Mouse (Mus musculus) CD4-positive helper T cell, adult 2 months (primary cell): Measurements from ENCODE around the gene Rfx7.

ENCODE experiments used
- DNase-seq: peaks from one replicate; pipeline ENCODE4 v3.0.0-alpha.2; 2012; ENCODE audit warnings: low read depth, missing footprints, low spot score

The Rfx7 gene

DNA sequence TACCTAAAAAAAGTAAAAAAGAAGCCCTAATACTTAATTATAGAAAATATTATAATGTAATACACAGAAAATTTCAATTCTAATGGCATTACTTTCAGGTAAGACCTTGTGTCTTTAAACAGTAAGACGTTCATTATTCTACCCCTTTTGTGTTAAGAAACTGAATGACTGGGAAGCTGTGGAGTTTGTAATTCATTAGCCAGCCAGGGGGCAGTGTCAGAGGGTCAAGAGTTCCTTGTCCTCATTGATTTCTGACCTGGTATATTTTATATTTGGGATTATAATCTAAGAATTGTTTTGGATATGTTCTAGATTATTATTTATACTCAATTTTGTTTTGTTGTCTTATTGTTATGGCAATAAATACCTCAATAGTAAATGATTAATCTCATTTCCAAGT is 5.0 kb downstream of the Rfx7 start:
- DNase-seq = no peak

DNA sequence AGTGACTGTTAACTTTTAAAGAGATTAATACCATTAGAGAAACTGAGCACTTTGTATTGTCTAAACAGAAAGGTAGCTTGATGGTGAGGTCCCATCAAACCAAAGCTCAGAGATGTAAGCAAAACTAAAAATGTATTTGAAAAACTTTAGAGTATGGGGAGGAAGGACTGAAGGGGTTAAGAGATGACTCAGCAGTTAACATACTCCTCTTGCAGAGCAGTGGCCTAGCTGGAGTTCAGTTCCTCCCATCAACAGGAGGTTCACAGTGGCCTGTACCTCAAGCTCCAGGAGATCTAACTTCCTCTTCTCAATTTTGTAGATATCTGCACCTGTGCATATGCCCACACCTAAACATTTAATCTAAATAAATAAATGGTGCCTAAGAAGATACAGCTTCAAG is 11.6 kb downstream of the Rfx7 start:
- DNase-seq = no peak

DNA sequence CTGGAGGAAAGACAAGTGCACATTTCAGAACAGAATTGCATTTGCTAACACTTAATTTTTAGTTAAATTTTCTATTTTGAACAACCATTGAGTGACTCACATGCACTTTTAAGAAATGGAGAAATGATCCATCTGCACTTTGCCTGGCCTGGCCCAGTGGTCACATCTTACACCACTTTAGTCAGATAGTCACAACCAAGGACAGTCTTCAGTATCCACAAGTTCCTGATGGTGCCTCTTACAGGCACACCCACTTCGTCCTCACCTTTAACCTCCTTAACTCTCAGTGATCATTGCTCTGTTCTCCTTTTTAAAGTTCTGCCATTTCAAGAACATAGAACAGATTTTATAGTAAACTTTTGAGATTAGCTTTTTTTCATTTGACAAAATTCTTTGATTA is 26.7 kb downstream of the Rfx7 start:
- DNase-seq = no peak

DNA sequence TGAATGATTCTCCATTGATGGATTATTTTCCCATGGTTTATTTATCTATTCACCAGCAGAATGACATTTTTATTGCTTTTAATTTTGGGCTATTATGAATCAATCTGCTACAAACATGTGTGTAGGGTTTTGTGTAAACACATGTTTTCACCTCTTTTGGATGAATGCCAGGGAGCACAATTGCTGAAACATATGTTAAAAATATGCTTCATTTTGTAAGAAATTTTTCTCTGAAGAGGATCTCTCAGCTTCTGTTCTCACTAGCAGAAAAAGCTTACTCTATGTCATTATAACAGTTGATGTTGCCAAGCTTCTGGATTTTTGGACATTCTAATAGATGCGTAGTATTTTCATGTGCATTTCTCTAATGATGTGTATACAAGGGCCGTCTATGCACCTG is 28.3 kb downstream of the Rfx7 start:
- no peak for DNase-seq

DNA sequence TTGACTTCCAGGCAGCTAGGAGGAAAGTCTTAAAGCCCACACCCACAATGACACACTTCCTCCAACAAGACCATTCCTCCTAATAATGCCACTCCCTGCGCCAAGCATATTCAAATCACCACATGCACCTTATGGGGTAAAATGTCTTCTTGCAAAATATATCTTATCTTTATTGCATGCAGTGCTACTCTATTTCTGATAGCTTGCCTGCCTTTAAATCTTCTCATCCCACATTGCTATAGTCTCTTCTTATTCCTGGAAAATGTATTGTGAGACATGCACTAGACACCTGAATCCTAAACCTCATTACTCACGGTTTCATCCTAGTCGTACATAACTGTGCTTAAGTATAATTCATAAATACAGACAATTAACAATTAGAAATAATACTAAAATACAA is 31.2 kb downstream of the Rfx7 start:
- no peak for DNase-seq

DNA sequence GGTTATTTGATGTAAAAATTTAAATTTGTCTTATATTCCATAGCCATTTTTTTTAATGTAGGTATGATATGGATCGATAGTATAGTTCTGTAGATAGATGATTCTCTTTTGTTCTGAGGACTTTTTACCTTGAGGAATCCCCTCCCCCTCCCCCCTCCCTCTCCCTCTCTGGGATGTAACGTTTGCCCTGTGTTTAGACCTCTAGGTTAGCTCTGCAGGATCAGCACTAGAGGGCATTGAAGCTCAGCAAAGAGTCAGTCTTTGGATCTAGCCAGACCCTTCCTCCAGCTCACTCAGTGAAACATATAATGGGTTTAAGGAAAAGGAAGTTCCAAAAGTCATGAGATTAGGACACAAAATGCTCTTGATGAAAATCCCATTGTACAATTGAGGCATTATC is 35.1 kb downstream of the Rfx7 start:
- DNase-seq = no peak

DNA sequence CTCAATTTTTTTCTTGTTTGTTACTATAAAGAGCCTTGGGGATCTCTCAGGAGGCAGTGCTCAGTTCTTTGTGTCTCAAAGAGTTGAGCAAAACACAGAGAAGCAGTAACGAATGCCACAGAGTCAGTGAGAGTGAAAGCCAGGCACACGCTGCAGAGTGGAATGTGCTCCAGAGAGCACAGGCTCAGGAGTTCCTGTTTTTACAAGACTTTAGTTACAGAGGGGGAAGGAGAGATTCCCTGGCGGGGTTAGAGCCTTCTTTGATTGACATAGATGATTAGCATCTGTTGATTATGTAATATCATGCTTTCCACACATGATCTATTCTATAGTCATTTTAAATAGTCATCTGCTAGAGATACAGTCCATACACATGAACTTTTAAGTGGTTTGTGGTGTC is 48.2 kb downstream of the Rfx7 start:
- no peak for DNase-seq

DNA sequence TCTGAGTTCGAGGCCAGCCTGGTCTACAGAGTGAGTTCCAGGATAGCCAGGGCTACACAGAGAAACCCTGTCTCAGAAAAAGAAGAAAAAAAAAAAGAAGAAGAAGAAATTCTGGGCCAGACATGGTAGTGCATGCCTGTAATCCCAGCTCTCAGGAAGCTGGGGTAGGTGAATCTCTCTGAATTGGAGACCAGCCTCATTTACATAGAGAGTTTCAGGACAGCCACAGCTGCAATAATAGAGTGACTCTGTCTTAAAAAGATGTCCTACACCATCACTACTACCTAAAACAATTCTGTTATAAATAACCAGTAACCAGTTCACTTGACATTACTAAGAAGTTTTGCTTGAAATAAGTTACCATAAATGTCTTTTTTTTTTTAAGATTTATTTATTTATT is 58.8 kb downstream of the Rfx7 start:
- no peak for DNase-seq

DNA sequence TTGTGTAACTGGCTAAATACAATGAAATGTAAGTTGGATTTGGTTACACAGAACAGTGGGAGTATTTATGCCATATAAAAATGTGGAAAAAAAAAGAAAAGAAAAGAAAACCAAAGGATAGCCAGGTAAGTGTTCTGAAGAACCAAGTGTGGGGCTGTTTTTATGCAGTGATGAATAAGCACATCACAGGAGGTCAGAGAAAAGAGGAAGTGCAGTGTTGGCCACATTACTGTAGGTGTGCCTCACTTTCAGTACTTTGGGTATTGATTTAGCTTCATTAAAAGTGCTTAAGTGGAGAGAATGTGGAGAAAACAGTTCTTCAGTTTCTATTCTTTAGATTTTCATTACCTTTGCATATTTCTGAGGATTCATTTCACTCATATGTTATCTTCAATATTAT is 60.0 kb downstream of the Rfx7 start:
- no peak for DNase-seq

DNA sequence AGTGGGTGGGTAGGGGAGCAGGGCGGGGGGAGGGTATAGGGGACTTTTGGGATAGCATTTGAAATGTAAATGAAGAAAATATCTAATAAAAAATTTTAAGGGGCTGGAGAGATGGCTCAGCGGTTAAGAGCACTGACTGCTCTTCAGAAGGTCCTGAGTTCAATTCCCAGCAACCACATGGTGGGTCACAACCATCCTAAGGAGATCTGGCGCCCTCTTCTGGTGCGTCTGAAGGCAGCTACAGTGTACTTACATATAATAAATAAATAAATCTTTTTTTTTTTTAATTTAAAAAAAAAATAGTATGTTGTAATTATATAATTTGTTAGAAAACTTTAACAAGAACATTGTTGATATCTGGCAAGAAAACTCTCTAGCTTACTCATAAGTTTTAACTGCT is 62.6 kb downstream of the Rfx7 start:
- DNase-seq = peak; percentile 42

DNA sequence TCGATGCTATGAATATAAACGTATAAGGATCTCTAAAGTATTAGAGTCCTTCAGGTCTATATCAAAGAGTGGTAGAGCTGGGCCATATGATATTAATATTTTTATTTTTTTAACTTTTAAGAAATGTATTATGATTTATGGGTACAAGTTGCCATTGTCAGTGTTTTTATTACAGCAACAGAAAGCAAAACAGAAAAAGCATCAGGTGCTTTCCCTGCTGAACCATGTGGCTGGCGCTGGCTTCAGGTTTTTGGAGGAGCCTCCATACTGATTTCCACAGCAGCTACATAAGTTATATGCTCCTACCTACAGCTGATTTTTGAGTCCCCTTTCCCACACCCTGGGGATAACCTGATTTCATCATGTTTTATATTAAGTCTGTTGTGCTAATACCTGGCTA is 68.1 kb downstream of the Rfx7 start:
- DNase-seq = no peak

DNA sequence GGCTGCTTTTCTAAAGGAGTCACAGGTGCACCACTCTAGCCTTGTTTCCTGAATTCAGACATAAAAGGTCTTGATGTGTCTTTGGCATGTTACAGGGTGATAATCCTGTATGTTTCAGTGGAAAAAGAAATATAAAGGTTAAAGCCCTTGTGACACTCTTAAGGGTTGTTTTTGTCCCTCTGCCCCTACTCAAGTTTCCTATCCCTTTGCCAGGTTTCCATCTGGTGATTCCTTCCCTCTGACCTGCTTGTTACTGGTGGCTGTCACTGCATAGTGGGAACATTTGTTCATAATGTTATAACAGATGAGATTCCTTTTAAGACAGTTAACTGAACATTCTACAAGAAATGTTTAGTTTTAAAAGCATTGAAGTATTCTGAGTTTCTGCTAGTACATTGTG is 77.7 kb downstream of the Rfx7 start:
- no peak for DNase-seq

DNA sequence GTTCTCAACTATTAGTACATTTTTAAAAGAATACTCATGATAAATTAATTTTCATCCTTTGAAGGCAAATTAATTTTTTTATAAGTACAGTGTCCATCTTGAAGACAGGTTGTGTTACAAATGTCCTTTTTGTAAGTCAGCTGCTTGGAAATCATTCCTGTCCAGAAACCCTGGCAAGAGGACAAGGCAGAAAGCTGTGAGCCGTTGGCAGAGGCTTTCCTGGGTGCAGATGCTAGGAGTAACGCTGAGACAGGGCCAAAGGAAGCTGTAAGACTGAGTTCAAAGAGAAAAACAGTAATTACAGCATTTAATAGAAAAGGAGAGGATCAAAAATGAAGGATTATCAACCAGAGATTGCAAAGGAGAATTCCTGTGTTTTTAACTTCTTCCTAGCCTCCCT is 81.8 kb downstream of the Rfx7 start:
- no peak for DNase-seq

DNA sequence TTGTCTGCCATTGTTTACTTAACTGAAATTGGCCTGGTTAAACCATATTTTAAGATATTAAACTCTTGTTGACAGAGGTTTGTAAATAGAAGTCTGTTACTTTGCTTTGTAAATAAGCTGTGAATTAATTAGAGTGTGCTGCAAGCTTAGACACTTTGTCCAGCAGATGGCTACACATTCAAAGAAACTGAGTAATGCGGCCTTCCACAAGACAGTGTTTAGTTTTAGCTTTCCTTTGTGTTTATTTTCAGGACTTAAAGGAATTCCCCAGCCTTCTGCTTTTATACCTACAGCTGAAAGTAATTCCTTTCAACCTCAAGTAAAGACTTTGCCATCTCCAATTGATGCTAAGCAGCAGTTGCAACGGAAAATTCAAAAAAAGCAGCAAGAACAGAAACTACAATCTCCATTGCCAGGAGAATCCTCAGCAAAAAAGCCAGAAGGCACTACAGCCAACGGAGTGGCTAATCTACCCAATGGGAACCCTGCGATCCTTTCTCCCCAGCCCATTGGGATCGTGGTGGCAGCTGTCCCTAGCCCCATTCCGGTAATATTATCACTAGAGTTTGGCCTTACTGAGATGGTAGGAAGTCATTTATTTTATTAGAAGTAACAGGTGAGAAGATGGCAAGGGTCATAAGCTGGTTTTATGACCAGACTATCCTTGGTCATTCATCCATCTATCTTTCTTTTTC is 82.9 kb downstream of the Rfx7 start:
- DNase-seq = no peak

DNA sequence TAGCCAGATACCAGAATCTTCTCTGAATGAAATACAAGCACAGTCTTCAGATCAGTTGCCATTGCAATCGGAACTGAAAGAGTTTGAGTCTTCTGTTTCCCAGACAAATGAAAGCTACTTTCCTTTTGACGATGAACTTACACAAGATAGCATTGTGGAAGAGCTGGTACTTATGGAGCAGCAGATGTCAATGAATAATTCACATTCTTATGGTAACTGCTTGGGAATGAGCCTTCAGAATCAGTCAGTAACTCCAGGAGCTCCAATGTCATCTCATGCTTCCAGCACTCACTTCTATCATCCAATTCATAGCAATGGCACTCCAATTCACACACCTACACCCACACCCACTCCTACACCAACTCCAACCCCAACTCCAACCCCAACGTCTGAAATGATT is 86.0 kb downstream of the Rfx7 start:
- DNase-seq = no peak

DNA sequence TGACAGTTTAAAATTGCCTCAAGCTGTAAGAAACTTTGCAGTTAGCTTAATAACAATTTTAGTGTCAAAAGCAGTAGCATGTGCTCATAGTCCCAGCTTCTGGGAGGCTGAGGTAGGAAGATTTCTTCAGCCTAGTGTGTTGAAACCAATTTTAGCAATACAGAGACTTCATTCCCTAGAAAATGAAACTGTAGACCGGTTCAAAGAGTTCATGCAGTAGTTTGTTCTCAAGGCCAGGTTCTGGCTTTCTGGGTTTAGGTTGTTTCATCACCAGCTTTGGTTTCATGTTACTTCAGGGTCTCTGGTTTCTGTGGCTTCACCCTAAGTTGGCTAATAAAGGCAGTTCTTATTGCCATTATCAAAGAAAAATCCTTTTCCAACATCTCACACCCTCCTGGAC is 91.6 kb downstream of the Rfx7 start:
- no peak for DNase-seq

DNA sequence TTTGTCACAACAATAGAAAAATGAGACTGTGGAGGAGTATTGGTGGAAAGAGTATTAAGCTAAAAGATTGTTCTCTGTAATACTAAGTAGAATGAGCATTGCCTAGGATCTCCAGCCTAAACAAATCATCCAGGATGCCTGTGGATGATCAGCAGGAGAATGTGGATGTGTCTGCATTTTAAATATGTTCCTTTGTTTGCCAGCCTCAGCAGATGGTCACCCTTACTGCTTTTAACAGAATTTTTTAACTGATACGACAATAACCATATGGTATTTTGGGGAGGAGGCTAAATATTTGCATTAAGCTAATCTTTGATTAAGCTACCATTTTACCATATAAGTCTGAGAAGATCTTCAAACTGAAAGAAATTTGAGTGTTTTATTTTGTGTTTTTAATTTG is 95.6 kb downstream of the Rfx7 start:
- DNase-seq = no peak

DNA sequence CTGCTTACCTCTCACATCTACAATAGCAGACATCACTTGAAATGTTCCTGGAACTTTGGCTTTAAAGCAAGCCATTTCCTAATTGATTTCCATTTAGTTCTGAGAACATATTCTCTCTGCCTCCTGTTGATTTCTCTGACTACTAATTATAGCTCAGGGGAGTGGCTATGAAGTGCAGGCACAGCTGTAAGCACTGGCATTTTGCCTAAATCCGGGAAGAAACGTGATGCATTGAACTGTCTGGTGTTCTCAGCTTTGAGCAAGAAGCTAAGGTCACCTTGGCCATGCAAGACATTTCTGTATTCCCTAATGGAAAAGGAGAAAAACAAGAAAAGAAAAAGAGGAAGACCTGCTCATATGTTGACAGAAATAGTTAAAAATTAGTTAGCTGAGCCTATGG is 96.6 kb downstream of the Rfx7 start:
- DNase-seq = no peak

DNA sequence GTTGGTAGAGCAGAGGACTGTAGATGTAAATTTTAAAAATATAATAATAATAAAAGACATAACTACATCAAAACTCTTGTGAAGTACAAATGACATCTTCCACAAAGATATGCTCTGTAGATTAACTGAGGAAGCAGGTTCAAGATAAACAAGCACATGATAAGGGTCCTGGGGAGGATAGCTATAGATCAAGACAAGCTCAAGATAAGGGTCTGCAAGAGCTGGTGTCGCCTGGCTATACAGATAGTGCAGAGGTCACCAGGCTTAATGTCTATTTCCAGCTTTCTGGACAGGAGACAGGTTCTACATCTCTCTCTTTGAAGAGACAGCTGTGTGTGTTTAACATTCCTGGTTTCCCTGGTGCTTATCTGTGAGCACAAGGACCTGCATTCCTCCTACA is 100.2 kb downstream of the Rfx7 start:
- no peak for DNase-seq

DNA sequence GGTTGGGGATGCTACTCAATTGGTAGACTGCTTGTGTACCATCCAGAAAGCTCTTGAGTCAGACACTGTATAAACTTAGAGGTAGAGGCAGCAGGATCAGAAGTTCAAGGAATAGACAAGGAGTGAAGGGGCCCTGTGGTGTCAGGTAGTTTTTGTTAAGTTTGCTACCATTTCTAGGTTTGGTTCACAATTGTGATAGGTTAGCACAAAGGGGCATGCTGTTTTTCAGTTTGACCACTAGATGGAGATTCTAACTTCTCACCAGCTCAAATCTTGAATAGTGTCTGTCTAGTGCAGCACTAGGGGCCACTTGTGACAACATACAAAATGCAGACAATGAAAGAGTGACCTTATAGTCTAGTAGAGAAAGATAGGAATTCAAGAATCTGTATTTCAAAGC is 103.1 kb downstream of the Rfx7 start:
- DNase-seq = peak; percentile 35

DNA sequence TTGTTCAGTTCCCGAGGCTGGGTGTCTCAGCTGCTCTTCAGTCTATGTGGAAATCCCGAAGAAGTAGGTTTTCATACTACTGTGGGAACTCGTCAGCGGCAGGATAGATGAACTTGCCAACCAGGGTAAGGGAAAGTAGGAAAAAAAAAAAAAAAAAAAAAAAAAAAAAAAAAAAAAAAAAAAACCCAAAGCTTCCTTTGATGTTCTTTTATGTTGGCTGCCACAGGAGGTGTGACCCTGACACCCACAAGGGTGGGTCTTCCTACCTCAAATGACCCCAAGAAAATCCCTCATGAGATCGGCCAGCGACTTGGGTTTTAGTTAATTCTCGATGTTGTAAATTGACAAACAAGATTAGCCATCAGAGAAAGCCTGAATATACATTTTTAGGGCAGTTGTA is 104.5 kb downstream of the Rfx7 start:
- DNase-seq = no peak

DNA sequence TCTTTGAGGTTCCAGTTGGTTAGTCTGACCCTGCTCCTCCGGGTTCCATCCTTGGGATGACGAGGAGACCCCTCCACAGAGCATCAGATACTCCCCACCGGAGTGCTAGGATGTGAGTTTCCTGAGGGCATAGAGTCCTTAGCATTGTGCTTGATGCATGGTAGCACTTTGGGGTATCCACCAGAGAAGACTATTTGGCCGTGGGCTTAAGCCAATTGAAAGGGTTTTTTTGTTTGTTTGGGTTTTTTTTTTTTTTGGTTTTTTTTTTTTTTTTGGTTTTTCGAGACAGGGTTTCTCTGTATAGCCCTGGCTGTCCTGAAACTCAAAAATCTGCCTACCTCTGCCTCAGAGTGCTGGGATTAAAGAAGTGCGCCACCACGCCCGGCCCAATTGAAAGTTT is 105.2 kb downstream of the Rfx7 start:
- DNase-seq = no peak

DNA sequence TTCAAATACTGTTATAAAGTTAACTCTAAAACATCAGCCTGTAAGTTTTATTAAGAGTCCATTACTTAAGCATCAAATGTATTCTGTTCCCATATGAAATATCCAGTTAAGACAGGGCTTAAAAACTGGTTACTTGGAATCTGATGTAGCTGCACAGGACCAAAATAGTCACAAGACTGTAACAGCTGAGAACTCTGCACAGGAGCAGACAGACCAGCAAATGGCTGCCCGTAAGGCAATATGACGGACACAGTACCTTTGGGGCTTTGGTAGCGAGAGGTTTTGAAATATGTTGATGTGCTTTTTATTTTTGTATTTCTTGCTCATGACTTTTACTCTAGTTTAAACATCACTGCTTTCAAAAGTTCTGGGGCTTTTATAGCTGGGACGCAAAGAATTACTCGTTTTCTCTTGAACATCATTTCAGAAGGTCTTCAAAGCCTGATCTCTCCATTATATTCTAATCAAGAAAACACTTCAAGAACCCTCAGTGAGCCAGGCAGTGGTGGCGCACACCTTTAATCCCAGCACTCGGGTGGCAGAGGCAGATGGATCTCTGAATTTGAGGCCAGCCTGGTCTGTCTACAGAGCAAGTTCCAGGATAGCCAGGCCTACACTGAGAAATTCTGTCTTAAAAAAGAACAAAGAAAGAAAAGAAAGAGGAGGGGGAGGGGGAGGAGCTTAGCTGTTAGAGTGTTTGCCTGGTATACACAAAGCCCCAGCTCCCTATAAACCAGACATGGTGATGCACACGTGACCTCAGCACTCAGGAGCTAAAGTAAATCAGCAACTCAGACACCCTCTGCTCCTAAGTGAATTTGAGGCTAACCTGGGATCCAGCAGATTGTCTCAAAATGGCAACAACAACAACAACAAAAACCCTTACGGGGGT is 107.2 kb downstream of the Rfx7 start:
- no peak for DNase-seq
